Mouse (Mus musculus): ENCODE results near the gene Arf5.

GRCm38 (mm10) chr6:28398726-28399125 is 24.6 kb upstream of the Arf5 start:
- TF ChIP-seq CTCF (IDR thresholded peaks at IDR 0.05; ENCODE audit: low read depth, low read length) (no peak), TAL1 (conservative IDR thresholded peaks at IDR 0.05; ENCODE audit: low read depth, low read length) (no peak)

Data from G1E (cell line).